Mouse (Mus musculus): ENCODE measurements around the gene Selplg.

- TF ChIP-seq CTCF (IDR thresholded peaks at IDR 0.05; ENCODE audit: borderline replicate concordance, insufficient read depth, low read depth, low read length): no peak
- TF ChIP-seq POLR2A (IDR thresholded peaks at IDR 0.05; ENCODE audit: borderline replicate concordance, insufficient read depth, low read length): no peak
These were observed 24.2 kb upstream of the Selplg start for GRCm38 (mm10) chr5:113856631-113857030.
